Mouse (Mus musculus): ENCODE measurements around the gene Mrpl37. TPM values are rescaled to one million over a fixed set of nuclear protein-coding genes. Genes with fewer than 3 reads are reported as not detected.

The Mrpl37 gene
- polyA plus RNA-seq, 1 experiment from 2014 or later = 53.4 TPM

- Histone ChIP-seq H3K27me3 (replicated peaks; ENCODE audit: insufficient read depth, low read length) (no peaks in the 10 kb centered on the region), H3K9ac (replicated peaks; ENCODE audit: low read depth) (no peak overlapping the region), H3K4me3 (ENCODE audit: low read depth, low read length) (no peak overlapping the region), H3K9me3 (ENCODE audit: low read length) (no peaks in the 10 kb centered on the region), H3K36me3 (ENCODE audit: insufficient read depth, low read length) (no peaks in the 10 kb centered on the region), H3K27ac (ENCODE audit: low read length) (no peak overlapping the region), H3K4me2 (replicated peaks; ENCODE audit: low read depth, low read length) (no peak overlapping the region), H3K4me1 (ENCODE audit: insufficient read depth, low read depth, low read length) (no peaks in the 10 kb centered on the region)
- no peak for DNase-seq (ENCODE audit: low spot score)
- no peak for TF ChIP-seq EP300 (IDR thresholded peaks at IDR 0.05)
- TF ChIP-seq CTCF (IDR thresholded peaks at IDR 0.05) = no peak
- WGBS = 63% methylated on average over 5 of the region's 5 CpGs
- ATAC-seq = no peak
Measured at GRCm38 (mm10) chr4:107075456-107075855, 8.8 kb upstream of the Mrpl37 start.

DNA sequence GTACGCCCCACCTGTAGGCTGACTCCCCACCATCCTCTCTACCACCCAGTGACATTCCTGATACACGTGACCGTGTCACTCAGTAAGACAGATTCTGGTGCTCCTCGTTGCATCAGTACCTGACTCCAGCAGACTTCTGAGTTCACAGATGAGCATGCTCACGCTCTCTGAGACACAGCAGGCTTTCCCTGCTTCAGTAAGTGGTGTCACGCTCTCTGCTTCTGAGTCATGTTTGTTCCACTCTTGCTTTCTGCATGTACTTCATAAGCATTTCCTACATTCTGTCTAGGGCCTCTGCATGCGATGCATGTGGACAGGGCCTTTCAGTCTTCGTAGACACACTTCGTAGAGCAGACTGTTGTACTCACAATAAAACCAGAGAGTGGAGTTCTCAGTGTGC, 5.7 kb upstream of the Mrpl37 start:
- ATAC-seq (no peak), DNase-seq (ENCODE audit: low spot score) (no peak)
- H3K4me2 ChIP-seq (replicated peaks; ENCODE audit: low read depth, low read length) = no peak overlapping the region
- H3K4me1 ChIP-seq (ENCODE audit: insufficient read depth, low read depth, low read length) = no peaks in the 10 kb centered on the region
- WGBS = 76% methylated on average over 9 of the region's 9 CpGs
- no peaks in the 10 kb centered on the region for H3K27me3 ChIP-seq (replicated peaks; ENCODE audit: insufficient read depth, low read length)
- no peak overlapping the region for H3K9ac ChIP-seq (replicated peaks; ENCODE audit: low read depth)
- H3K4me3 ChIP-seq (ENCODE audit: low read depth, low read length) = no peak overlapping the region
- TF ChIP-seq EP300 (IDR thresholded peaks at IDR 0.05) (no peak), CTCF (IDR thresholded peaks at IDR 0.05) (no peak)
- no peaks in the 10 kb centered on the region for H3K36me3 ChIP-seq (ENCODE audit: insufficient read depth, low read length)
- no peaks in the 10 kb centered on the region for H3K9me3 ChIP-seq (ENCODE audit: low read length)
- no peak overlapping the region for H3K27ac ChIP-seq (ENCODE audit: low read length)

GRCm38 (mm10) chr4:107067151-107067840, 628 bp upstream of the Mrpl37 start:
- Histone ChIP-seq H3K27me3 (replicated peaks; ENCODE audit: insufficient read depth, low read length) (no peaks in the 10 kb centered on the region), H3K4me3 (ENCODE audit: low read depth, low read length) (peak overlapping the region; percentile 61), H3K9me3 (ENCODE audit: low read length) (no peaks in the 10 kb centered on the region), H3K9ac (replicated peaks; ENCODE audit: low read depth) (peak overlapping the region; percentile 54), H3K36me3 (ENCODE audit: insufficient read depth, low read length) (peaks cover 18% of the 10 kb centered on the region), H3K4me2 (replicated peaks; ENCODE audit: low read depth, low read length) (peak overlapping the region; percentile 96), H3K4me1 (ENCODE audit: insufficient read depth, low read depth, low read length) (peaks cover 7% of the 10 kb centered on the region; the same call in 1 of the 2 replicates), H3K27ac (ENCODE audit: low read length) (peak overlapping the region; percentile 77)
- WGBS = 3% methylated on average over 33 of the region's 33 CpGs
- ATAC-seq (peak; percentile 63), DNase-seq (ENCODE audit: low spot score) (peak; percentile 64)
- TF ChIP-seq EP300 (IDR thresholded peaks at IDR 0.05) (0 out of 2 replicates have a peak, but pooled peaks have one; percentile 21), CTCF (IDR thresholded peaks at IDR 0.05) (no peak)

DNA sequence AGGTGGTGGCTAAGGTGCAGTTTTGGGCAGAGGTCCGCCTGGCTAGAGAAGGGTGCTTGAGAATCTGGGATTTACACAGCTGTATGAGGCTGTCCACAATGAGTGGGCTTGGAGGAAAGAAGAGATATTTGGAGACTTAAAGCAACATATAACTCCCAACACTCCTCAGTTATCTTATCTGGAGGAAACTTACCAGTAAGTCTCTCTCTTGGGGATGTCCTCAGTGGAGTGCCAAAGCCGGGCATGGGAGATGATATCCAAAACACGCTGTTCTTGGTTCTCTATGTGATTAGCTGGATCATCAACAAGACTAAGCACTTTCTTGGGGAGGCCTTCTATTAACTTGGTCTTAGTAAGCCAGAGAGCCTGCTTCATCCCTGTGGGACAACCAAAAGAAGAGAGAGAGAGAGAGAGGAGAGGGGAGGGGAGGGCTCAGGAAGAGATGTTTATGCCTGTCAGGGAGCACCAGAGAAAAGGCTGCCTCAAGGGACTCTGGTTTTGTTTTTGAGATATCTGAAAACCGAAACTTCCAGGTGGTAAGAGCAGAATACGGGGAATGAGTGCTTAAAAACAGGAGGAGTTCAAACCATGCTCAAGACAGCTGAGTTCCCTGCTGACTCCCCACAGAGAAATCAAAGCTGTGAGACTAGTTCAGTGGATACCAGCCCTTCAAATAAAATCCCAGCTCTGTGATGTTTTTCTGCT, 2.1 kb downstream of the Mrpl37 start:
- no peak for DNase-seq (ENCODE audit: low spot score)
- H3K9ac ChIP-seq (replicated peaks; ENCODE audit: low read depth) = no peak overlapping the region
- no peak for TF ChIP-seq CTCF (IDR thresholded peaks at IDR 0.05)
- H3K27me3 ChIP-seq (replicated peaks; ENCODE audit: insufficient read depth, low read length) = no peaks in the 10 kb centered on the region
- no peaks in the 10 kb centered on the region for H3K9me3 ChIP-seq (ENCODE audit: low read length)
- ATAC-seq = no peak
- peaks cover 33% of the 10 kb centered on the region for H3K36me3 ChIP-seq (ENCODE audit: insufficient read depth, low read length)
- WGBS = 88% methylated on average over 5 of the region's 5 CpGs
- no peak overlapping the region for H3K4me2 ChIP-seq (replicated peaks; ENCODE audit: low read depth, low read length)
- H3K4me3 ChIP-seq (ENCODE audit: low read depth, low read length) = no peak overlapping the region
- no peak overlapping the region for H3K27ac ChIP-seq (ENCODE audit: low read length)
- H3K4me1 ChIP-seq (ENCODE audit: insufficient read depth, low read depth, low read length) = peaks cover 7% of the 10 kb centered on the region; the same call in 1 of the 2 replicates

DNA sequence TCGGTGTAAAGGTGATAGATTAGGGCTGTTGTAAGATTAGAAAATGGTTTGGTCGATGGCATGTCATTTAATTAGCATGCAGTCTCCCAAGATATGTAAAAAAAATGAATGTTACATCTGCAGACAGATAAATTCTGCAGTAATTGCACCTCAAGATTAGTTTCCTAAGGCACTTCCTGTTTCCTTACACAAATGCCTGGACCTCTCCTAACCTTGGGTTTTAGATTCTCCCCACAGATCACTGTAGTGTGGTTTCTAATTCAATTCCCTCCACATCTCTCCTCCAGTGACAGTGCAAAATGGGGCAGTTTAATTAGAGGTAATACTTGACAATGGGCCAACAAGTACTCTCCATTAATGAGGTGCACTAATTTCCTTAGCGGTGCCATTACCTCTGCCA, 3.5 kb downstream of the Mrpl37 start:
- Histone ChIP-seq H3K27me3 (replicated peaks; ENCODE audit: insufficient read depth, low read length) (no peaks in the 10 kb centered on the region), H3K9me3 (ENCODE audit: low read length) (no peaks in the 10 kb centered on the region), H3K4me2 (replicated peaks; ENCODE audit: low read depth, low read length) (no peak overlapping the region), H3K9ac (replicated peaks; ENCODE audit: low read depth) (no peak overlapping the region), H3K36me3 (ENCODE audit: insufficient read depth, low read length) (peaks cover 33% of the 10 kb centered on the region), H3K4me3 (ENCODE audit: low read depth, low read length) (no peak overlapping the region), H3K4me1 (ENCODE audit: insufficient read depth, low read depth, low read length) (peaks cover 7% of the 10 kb centered on the region; the same call in 1 of the 2 replicates), H3K27ac (ENCODE audit: low read length) (no peak overlapping the region)
- 81% methylated on average over 3 of the region's 3 CpGs for WGBS
- no peak for TF ChIP-seq CTCF (IDR thresholded peaks at IDR 0.05)
- TF ChIP-seq EP300 (IDR thresholded peaks at IDR 0.05) = no peak
- ATAC-seq = no peak
- no peak for DNase-seq (ENCODE audit: low spot score)

- Histone ChIP-seq H3K9ac (replicated peaks; ENCODE audit: low read depth) (no peak overlapping the region), H3K27ac (ENCODE audit: low read length) (no peak overlapping the region), H3K27me3 (replicated peaks; ENCODE audit: insufficient read depth, low read length) (no peaks in the 10 kb centered on the region), H3K4me1 (ENCODE audit: insufficient read depth, low read depth, low read length) (peaks cover 7% of the 10 kb centered on the region; the same call in 1 of the 2 replicates), H3K9me3 (ENCODE audit: low read length) (no peaks in the 10 kb centered on the region), H3K4me3 (ENCODE audit: low read depth, low read length) (no peak overlapping the region), H3K4me2 (replicated peaks; ENCODE audit: low read depth, low read length) (no peak overlapping the region), H3K36me3 (ENCODE audit: insufficient read depth, low read length) (peaks cover 47% of the 10 kb centered on the region)
- DNase-seq (ENCODE audit: low spot score) (no peak), ATAC-seq (no peak)
- TF ChIP-seq CTCF (IDR thresholded peaks at IDR 0.05) (no peak), EP300 (IDR thresholded peaks at IDR 0.05) (no peak)
- 92% methylated on average over 4 of the region's 4 CpGs for WGBS
Measured at GRCm38 (mm10) chr4:107061560-107061959, 5.1 kb downstream of the Mrpl37 start.
